Mouse (Mus musculus) urinary bladder, postnatal 4 days (tissue): Measurements from ENCODE around the gene Sdccag8.

Source experiments
- DNase-seq, 2 experiments: peaks; one replicate each; pipeline ENCODE4 v3.0.0; 2021 to 2022; ENCODE audit warnings: low spot score in 2 of 2

Sdccag8 gene

DNA sequence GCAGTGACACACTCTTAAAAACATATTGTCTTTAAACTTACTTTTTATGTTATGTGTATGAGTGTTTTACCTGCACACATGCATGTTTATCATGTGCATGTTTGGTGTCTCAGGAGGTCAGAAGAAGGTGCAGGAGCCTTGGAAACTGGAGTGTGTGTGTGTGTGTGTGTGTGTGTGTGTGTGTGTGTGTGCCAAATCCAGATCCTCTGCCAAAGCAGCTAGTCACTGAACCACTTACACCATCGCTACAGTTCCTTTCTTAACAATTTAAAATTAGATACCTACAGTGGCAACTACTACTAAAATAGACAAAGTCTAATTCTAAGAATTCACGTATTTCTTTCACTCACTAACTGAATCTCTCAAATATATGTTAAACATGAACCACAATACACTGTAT lies 234.3 kb downstream of the Sdccag8 start:
- DNase-seq, result no peak

DNA sequence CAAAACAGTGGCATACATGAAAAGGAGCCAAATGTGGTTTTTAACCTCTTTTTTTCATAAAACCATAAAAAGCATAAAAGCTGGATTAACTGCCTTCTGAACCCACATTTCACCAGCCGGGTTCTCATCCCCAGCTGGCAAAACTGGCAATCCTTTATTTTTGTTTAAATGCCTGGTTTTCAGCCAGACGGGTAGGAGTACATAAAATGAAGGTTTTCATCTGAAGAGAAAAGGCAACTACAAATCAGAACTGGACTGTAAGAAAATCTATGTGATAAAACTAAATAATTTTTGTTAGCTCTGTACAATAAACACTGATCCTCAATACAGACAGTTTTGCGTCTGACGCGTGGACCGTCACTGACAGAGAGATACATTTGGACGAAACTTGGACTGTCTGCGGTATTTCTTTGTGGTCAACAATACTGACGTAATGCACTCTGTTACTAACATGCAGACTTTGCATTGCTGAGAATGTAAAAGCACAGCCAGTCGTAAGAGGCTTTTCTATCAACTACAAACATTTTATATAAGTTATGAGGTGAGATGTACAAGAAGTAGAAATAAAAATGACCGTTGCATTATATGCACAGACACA lies 237.0 kb downstream of the Sdccag8 start:
- DNase-seq, result no peak

DNA sequence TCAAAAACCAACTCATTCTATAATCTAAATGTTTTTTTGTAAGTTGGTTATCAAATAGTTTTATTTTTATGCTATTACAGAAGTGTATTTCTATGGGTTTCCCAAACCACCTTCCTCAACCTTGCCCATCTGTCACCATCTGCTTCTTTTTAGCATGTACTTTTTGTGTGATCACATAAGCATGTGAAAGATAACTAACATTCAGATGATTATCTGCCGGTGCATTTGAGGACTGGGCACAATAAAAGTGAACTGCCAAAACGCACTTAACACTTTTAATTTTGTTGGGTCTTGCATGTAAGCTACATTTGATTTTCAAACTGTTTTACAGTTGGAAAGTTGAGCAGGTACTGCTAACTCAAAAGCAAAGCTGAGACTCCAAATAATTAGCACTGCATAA lies 240.4 kb downstream of the Sdccag8 start:
- DNase-seq, result no peak

DNA sequence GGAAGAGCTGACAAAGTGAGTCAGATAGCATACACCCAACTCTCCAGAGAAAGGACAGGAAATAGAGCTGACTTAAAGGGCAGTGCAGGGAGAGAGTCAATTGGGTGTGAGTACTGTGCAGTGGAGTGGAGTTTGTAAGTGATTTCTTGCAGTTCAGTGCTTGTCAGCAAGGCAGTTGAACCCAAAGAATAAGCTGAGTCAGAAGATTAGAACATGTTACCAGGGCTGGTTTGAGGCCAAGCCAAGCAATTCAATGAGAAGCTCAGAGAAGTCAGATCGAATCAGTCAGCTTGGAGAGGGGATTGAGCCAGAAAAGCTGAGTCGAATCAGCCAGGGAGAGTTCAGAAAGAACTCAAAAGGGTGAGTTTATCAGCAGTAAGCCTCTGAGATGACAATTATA lies 247.3 kb downstream of the Sdccag8 start:
- DNase-seq, result no peak

DNA sequence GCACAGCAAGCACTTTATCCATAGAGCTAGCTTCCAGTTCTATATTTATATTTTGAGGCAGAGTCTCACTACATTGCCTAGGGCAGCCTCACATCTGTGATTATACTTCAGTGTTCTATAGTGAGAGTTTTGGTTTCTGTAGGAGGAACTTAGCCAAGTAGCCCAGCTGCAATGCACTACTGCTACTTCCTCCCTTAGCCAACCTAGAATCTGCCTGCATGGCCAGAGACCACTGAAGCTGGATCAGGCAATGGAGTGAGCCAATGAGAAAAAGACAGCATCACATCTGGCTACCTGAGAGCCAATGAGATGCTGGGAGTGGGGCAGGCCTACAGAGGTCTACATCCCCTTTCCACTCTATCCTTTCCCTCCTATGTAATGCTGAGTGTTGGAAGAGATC lies 251.3 kb downstream of the Sdccag8 start:
- DNase-seq, result no peak

DNA sequence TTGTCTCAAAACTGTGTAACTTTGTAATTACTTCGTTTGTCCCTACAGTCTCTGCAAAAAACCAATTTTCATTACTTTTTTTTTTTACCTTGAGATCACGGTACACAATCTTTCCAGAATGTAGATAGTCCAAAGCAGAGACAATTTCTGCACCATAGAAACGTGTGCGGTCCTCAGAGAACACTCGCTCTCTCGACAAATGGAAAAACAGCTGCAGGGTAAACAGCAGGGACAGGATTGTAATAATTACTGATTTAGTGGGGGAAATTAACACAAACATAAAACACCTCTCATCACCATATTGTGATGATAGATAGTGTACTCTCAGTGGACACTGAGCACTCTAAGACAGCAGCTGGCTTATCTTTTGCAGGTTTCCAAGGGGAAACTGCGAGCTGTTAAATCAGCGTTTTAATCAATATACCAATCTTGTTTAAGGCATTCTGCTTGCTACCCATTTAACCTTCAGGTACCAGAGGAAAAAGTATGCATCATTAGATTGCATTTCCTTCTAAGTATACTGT lies 252.7 kb downstream of the Sdccag8 start:
- DNase-seq, result no peak

DNA sequence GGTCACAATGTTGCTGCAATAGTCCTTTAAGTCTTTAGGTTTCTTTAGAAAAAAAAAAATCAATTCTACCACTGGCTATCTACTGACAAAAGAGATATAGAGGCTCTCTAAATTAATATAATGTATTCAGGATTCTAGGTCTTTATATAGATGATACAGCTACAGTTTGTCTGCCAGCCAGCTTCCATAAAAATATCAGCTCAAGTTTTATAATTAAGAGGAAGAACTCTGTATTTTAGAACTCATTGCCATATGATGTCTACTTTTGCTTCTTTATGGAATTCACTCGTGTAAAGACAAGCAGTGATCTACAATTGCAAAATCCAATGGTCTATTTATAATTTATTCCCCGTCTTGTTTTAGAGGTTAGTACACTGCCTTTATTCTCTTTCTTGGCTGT lies 254.7 kb downstream of the Sdccag8 start:
- DNase-seq, result no peak
